Mouse (Mus musculus) adrenal gland, adult (tissue): ENCODE data around the gene Ccdc191.

Experiments used
- DNase-seq, 2 experiments: peaks; one replicate each; pipeline ENCODE4 v3.0.0; 2022 to 2023; ENCODE audit warnings: low spot score in 1 of 2; ENCODE audit not compliant: inconsistent age in 2 of 2

Ccdc191 gene

GRCm38 (mm10) chr16:43930577-43930976 lies 41.0 kb downstream of the Ccdc191 start:
- DNase-seq, result no peak

- no peak for DNase-seq
Observed at GRCm38 (mm10) chr16:43931502-43931901, 41.9 kb downstream of the Ccdc191 start.

DNA sequence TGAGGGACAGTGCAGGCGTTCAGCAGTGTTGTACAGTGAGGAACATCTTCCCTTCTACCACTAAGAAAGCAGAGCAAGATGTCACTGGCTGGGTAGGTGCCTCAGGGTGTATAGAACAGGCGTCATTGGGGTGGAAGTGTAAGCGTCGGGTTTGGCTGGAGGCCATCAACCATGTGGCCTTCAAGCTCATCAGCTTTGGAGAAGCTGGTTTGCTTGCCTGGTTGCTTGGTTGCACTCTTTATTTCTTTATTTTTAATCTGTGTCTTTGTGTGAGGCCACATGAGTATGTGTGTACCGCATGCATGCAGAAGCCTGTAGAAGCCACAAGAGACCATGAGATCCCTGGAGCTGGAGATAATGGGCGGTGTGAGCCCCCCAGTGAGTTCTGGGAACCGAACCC lies 42.7 kb downstream of the Ccdc191 start:
- no peak for DNase-seq

GRCm38 (mm10) chr16:43933041-43933440 lies 43.4 kb downstream of the Ccdc191 start:
- DNase-seq, result no peak

DNA sequence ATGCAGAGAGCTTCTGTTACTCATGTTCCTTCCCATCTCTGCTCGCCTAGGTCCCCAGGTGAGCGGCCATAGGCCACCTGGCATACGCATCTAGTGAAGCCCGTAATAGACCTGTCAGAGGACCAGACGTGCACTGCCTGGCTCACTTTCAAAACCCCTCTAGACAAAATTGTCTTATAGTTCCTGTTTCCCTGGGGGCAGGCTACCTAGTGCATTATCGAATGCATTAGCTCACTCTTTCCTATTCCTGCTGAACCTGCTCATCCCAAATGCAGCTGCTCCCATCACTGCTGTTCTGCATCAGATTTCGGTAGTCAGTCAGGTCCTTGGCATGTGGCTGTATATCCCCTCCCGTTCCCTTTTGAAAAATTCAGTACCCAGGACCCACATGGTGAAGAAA lies 45.3 kb downstream of the Ccdc191 start:
- DNase-seq, result no peak

DNA sequence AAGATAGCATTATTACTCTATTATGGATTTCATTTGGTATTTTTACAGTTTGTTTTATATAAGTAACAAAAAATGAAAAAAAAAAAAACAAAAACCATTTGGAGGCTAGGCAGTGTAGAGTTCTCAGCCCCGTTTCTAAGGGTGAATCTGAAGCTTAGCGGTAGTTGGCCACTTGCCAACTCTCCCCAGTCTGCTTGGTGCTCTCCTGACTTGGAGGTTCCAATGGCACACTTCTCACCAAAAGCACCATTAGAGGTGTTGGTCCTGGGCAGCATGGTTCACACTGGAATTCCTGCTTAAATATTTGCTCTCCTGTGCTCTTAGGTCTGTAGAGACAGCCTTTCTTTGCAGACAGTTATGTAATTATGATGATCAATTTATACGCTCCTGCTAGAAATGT lies 45.8 kb downstream of the Ccdc191 start:
- no peak for DNase-seq

DNA sequence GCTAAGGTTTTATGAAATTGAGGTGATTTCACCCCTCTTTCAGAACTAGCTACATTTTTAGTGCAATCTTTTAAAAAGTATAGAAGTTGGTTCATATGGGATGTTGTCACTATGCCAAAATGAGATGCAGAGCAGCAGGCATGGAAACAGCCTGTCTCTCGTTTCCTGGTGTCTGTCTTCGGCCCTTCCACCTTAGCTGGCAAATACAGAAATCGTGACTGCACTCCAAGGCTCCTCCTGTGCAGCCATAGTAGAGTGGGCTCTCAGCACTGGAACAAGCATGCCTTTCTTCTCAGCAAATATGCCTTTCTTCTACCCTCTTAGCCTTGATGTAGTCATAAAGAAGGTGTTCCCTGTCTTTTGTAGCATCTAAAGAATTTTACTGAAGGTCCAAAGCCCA lies 46.3 kb downstream of the Ccdc191 start:
- DNase-seq, result no peak

DNA sequence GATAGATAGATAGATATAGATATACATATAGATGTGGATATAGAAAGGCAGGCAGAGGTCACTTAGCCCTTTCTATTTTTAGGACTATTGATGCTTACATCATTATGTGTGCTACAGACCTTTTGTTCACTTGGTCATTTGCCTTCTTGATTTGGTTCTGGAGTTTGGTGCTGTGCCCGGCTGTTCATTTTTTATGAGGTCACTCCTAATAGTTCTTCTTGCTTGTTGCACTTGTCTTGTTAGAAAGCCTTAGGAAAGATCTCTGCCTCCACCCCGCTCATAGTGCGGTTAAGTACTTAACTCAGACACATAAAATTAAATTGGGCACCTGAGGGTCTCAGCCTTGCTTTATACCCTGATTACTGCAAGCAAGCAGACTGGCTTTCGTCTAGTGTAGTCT lies 51.2 kb downstream of the Ccdc191 start:
- peak in 1 of 2 experiments; percentile 37 for DNase-seq

DNA sequence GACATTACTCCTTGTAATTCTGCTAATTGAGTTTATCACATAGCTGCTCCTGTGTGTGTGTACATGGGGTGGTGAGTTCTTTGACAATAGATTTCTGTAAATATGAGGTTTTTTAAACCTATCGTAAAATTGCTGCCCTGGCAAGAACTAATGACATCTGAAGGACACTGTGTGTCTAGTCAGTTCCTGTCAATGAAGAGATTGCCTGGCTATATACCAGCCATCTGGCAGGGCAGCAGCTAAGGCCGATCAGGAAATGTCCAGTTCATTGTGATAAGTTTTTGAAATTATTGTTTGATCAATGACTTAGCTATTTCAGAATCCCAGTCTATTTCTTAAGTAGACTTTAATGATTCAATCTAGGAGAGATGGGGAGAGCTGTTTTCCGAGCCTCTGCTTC lies 55.8 kb downstream of the Ccdc191 start:
- DNase-seq, result no peak

GRCm38 (mm10) chr16:43945869-43946268 lies 56.3 kb downstream of the Ccdc191 start:
- no peak for DNase-seq

DNA sequence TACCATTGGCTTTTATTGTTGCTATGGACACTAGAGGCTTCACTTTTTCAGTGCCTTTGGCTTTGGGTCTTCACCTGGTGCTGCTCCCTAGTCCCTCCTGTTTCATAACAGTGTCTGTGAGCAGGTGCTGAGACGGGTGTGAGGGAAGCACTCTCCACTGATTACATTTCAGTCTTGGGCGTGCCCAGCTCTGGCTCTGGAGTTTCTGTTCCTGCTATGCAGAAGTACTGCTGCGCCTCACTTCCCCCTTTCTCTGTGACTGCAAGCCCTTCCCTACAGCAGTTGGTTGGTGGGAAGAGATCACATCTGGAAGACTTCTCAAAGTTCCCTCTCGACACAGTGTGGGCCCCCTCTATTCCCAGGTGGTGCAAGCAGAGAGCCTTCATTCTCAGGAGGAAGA lies 62.0 kb downstream of the Ccdc191 start:
- no peak for DNase-seq

GRCm38 (mm10) chr16:43954913-43955312 lies 65.3 kb downstream of the Ccdc191 start:
- no peak for DNase-seq

- DNase-seq, result no peak
Observed at GRCm38 (mm10) chr16:43958038-43958437, 68.4 kb downstream of the Ccdc191 start.

GRCm38 (mm10) chr16:43963291-43963690 lies 73.7 kb downstream of the Ccdc191 start:
- no peak for DNase-seq

- DNase-seq, result no peak
Observed at GRCm38 (mm10) chr16:43963780-43964179, 74.2 kb downstream of the Ccdc191 start.

- DNase-seq, result no peak
Observed at GRCm38 (mm10) chr16:43965781-43966389, 76.3 kb downstream of the Ccdc191 start.

DNA sequence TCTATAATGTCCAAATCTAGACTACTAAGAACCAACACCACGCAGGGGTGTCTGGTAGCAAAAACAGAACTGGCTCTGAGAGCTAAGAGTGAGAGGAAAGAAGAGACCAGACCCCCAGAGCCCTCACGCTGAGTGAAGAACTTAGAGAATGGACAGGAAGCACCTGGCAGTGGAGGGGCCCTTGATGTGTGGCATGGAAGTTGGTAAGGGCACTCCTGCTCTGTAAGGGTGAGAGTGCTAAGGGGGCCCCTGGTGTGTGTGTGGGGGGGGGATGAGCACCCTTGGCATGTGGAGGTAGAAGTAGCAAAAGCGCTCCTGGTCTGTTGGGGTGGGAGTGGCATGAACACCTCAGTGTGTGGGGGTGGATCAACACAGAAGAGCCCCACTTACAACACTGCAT lies 80.8 kb downstream of the Ccdc191 start:
- no peak for DNase-seq

DNA sequence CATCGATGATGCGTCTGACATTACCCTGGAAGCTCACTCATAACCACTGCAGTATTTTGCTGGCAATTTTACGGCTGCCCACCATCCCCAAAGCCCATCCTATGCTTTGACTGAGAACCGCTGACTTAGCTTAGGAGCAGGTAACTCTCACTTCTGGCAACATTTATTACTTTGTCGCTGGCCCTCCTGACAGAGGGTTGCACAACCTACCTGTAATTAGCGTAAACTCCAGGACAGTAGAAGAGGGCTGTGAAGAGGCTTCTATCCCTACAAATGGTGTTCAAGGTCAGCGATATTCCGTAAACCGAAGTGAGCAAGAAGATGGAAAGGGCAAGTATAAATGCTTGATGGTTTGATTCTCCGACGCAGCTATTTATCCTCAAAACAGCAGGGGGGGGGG lies 81.6 kb downstream of the Ccdc191 start:
- no peak for DNase-seq

DNA sequence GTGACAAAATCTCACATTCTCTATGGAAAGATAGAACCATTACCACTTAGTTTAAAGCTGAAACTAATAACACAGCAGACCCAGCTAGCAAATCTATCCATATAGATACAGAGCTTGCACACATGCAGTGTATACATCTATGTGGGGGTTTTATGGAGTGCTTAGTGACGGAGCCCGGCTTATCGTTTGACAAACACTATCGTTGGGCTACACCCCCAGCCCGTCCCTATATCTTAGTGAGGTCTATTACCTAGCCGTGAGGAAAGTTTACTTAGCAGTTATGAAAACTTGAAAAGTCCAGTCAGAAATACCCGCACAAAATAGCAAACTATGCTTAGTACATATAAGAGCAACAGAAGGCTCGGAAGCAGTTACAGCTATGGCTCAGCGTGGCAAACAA lies 82.1 kb downstream of the Ccdc191 start:
- DNase-seq, result no peak

GRCm38 (mm10) chr16:43972391-43972790 lies 82.8 kb downstream of the Ccdc191 start:
- no peak for DNase-seq

- no peak for DNase-seq
Observed at GRCm38 (mm10) chr16:43973147-43973546, 83.5 kb downstream of the Ccdc191 start.

- DNase-seq, result no peak
Observed at GRCm38 (mm10) chr16:43973606-43974220, 84.1 kb downstream of the Ccdc191 start.

DNA sequence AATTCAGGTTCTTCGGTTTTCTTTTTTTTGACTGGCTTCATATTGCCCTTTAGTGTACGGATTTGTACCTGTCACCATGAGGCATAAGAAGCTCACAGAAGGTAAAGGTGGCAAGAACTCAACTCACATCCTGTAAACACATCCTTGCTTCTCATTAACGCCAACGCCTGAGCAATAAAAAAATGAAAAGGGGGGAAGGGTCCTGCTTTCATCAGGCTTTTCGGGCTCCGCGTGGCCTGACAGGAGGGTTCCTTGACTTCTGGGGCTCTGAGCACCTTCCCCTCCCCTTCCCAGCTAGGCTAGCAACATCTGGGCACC lies 89.4 kb downstream of the Ccdc191 start:
- DNase-seq, result no peak
